Mouse (Mus musculus) cerebellum, adult 2 months (tissue): Measurements from ENCODE around the gene Pced1b. TPM values are rescaled to one million over a fixed set of nuclear protein-coding genes. Genes with fewer than 3 reads are reported as not detected.

ENCODE experiments used
- DNase-seq, 2 experiments: peaks; one replicate each; pipeline ENCODE4 v3.0.0; 2021
- H3K27ac ChIP-seq: fragments of 200-500 bp; 2 replicates; pipeline ENCODE4 v1.5.1; 2012; ENCODE audit warnings: low read length, control low read depth, inconsistent platforms; ENCODE audit not compliant: insufficient read depth
- H3K27me3 ChIP-seq: fragments of 200-500 bp; 2 replicates; pipeline ENCODE4 v1.6.1; 2012; ENCODE audit warnings: inconsistent platforms, mild to moderate bottlenecking, low read length, moderate library complexity; ENCODE audit not compliant: control insufficient read depth, insufficient read depth
- H3K4me1 ChIP-seq: fragments of 200-500 bp; 2 replicates; pipeline ENCODE4 v1.6.1; 2011; ENCODE audit warnings: low read length; ENCODE audit not compliant: control insufficient read depth, insufficient read depth
- H3K4me3 ChIP-seq: fragments of 200-500 bp; replicated peaks from 2 replicates; pipeline ENCODE3; 2011; ENCODE audit warnings: mild to moderate bottlenecking, low read depth, low read length, control low read depth; ENCODE audit not compliant: insufficient read depth
- CTCF ChIP-seq: fragments of 200-500 bp; IDR thresholded peaks from 2 replicates; pipeline ENCODE4 v1.5.1; 2011; ENCODE audit warnings: low read depth, mild to moderate bottlenecking, control low read depth, low read length, moderate library complexity, borderline replicate concordance; ENCODE audit not compliant: insufficient read depth
- POLR2A ChIP-seq: fragments of 200-500 bp; IDR thresholded peaks from 2 replicates; pipeline ENCODE4 v1.6.1; 2011; ENCODE audit warnings: low read length, control low read depth, borderline replicate concordance; ENCODE audit not compliant: insufficient read depth
- WGBS: fragments of 180-500 bp; shearing (Covaris S2); methylation state at CpG from one replicate; pipeline ENCODE4 v1.1.7; 2018; 5-methylcytosine and 5-hydroxymethylcytosine counted together
- polyA plus RNA-seq: library from polyadenylated mRNA; depleted of rRNA; stranded (reverse); fragments of >200 nt; gene quantifications from 2 replicates; pipeline ENCODE4 v1.2.3, GENCODE M21; 2012

Pced1b gene
- polyA plus RNA-seq, 1 experiment, result 7.5 TPM

DNA sequence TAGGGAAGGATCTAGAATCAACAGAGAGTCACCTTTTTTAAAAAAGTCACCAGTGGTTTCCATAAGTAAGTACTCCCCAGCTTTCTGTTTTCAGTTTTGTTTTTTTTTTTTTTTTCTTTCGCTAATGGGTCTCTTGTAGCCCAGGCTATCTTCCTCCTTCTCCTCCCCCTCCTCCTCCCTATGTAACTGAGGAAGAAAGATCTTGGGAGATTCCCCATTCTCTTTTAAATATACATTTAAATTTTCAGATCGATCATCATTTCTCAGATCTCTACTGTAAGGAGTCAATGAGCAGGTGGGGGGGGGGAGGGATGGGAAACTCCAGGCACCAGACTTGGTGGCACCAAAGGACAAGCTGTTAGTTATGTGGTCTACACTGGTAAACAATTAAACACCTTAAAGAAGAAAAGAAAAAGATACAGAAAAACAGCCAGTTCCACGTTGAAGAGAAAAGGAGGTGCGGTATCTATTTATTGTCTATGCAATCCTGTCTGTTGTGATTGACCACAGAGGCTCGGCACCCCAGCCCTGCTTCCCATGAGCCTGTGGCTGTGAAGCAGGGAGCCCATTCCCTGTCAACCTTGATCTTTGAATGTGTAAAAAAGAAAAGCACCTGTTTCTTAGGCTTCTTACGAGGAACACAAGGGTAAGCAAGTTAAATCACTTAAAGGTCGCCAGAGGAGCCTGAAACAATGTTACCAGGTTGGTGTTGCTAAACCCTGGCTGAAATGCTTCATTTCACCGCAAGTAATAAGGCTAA lies 127.4 kb downstream of the Pced1b start:
- no peak for TF ChIP-seq POLR2A
- no peak for TF ChIP-seq CTCF
- no peak overlapping the region for H3K4me3 ChIP-seq
- no peaks in the 10 kb centered on the region; the same call in 1 of the 2 replicates for H3K4me1 ChIP-seq
- 79% methylated on average over 8 of the region's 8 CpGs for WGBS
- no peak overlapping the region for H3K27ac ChIP-seq
- no peaks in the 10 kb centered on the region for H3K27me3 ChIP-seq
- DNase-seq, result no peak

GRCm38 (mm10) chr15:97374845-97375720 lies 128.2 kb downstream of the Pced1b start:
- WGBS, result 89% methylated on average over 15 of the region's 15 CpGs
- Histone ChIP-seq H3K27ac (no peak overlapping the region), H3K4me1 (no peaks in the 10 kb centered on the region; the same call in 1 of the 2 replicates), H3K4me3 (no peak overlapping the region), H3K27me3 (no peaks in the 10 kb centered on the region)
- no peak for DNase-seq
- TF ChIP-seq POLR2A (no peak), CTCF (no peak)

DNA sequence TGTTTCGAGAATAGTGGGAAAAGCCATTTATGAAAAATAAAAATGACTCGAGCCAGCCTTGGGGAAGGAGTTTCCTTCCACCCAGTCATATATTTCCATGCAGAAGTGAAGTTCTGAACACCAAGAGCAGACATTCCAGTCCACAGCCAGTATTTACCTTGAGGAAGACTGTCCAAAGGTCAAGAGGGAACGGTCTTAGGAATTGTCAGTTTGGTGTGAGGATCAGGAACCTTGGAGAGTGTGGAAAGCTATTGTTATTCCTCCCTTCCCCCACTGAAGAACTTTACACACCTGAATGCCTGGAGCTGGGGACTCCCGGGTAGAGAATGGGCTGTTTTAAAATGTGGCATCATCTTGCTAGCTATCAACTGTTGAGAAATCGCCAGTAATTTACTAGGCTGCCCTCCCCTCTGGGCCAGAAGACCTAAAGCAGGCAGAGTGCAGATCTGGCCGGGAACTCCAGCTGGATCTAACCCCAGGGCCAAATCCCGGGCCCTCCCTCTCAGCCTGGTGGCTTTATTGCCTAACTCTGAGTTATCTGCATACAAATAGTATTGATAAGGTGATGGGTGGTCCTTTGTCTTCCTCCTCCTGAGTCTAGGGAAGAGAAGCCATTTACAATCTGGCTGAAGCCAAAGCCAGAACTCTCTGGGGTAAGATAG lies 129.3 kb downstream of the Pced1b start:
- no peaks in the 10 kb centered on the region; the same call in 1 of the 2 replicates for H3K4me1 ChIP-seq
- H3K27ac ChIP-seq, result no peak overlapping the region
- no peaks in the 10 kb centered on the region for H3K27me3 ChIP-seq
- no peak overlapping the region for H3K4me3 ChIP-seq
- TF ChIP-seq CTCF (no peak), POLR2A (no peak)
- no peak for DNase-seq
- WGBS, result 54% methylated on average over 7 of the region's 7 CpGs

- DNase-seq, result no peak
- Histone ChIP-seq H3K4me3 (no peak overlapping the region), H3K27me3 (no peaks in the 10 kb centered on the region), H3K4me1 (no peaks in the 10 kb centered on the region; the same call in 1 of the 2 replicates), H3K27ac (no peak overlapping the region)
- TF ChIP-seq CTCF, result no peak
- no peak for TF ChIP-seq POLR2A
- WGBS, result 25% methylated on average over 19 of the region's 19 CpGs
These were observed 129.9 kb downstream of the Pced1b start for GRCm38 (mm10) chr15:97376792-97377222.

DNA sequence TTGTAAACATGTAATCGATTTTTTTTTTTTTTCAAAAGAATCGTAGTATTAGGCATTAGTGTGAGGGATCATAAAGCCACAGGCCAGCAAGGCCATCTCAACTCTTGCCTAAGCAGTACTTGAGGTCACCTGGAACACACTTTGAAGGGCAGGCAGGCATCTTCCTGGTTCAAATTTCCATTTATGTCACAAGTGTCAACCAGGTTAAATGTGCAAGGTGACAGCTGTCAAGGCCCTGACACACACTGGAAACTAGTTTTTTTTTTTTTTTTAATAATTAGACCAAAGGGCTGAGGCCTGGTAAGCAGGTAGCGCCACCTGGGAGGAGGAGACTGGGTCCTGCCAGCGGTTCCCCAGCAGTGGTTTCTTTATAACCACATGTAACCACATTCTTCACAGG lies 131.2 kb downstream of the Pced1b start:
- no peak for TF ChIP-seq CTCF
- TF ChIP-seq POLR2A, result no peak
- 92% methylated on average over 4 of the region's 4 CpGs for WGBS
- DNase-seq, result no peak
- H3K27ac ChIP-seq, result no peak overlapping the region
- no peak overlapping the region for H3K4me3 ChIP-seq
- no peaks in the 10 kb centered on the region; the same call in 1 of the 2 replicates for H3K4me1 ChIP-seq
- no peaks in the 10 kb centered on the region for H3K27me3 ChIP-seq

DNA sequence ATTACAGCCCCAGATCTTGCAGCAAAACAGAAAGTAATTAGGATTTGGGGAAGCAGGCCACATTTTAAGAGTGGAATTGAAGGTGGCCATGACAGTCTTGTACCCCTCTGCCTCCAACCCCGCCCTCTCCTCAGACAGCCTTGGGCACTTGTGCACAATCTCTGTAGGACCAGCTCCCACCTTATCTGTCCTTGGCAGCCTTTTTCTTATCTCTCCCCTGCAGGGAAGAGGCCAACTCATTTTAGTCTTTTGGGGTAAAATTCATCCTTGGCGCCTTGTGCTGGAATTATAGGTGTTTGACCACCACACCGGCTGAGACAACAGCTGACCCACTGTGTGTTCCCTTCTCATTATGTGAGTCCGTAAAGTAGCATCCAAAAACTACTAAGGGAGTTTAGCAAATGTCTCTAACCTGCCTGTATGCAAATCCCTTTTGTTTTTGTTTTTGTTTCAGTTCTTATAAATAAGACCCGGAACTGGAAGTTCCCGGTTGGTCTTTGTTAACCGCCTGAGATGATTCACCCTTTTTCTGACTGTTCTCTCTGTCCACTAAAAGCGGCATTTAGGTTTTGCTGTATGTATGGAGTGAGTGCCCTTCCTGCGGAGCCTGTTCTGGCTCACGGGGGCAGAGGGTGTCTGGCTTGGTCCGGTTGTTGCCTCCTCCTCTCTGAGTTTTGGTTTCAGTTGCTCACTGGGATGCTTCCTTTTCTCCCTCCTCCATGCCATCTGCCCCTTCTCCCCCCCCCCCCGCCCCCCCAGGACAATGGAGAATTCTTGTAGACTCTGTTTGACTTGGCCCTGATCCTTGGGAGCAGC lies 132.8 kb downstream of the Pced1b start:
- Histone ChIP-seq H3K27ac (no peak overlapping the region), H3K27me3 (no peaks in the 10 kb centered on the region), H3K4me1 (no peaks in the 10 kb centered on the region; the same call in 1 of the 2 replicates), H3K4me3 (no peak overlapping the region)
- no peak for DNase-seq
- 75% methylated on average over 11 of the region's 12 CpGs for WGBS
- TF ChIP-seq POLR2A (no peak), CTCF (no peak)

DNA sequence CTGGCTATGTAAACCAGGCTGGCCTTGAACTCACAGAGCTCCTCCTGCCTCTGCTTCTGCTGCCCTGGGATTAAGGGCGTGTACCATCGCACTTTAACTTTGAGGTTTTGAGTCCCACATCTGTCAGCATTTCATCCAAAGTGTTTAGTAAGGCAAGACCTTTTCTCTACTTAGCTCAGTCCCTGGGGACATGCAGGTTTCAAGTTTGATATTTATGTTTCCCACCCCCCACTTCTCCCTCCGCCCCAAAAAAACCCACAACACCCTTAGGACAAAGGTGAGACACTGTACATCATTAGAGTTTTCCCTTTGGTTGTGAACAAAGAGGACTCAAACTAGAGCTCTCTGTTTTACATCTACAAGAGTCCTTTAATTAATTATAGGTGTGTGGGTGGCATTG lies 135.7 kb downstream of the Pced1b start:
- 90% methylated on average over 3 of the region's 3 CpGs for WGBS
- no peaks in the 10 kb centered on the region for H3K27me3 ChIP-seq
- H3K4me1 ChIP-seq, result no peaks in the 10 kb centered on the region
- TF ChIP-seq CTCF, result no peak
- no peak for TF ChIP-seq POLR2A
- no peak overlapping the region for H3K4me3 ChIP-seq
- DNase-seq, result no peak
- no peak overlapping the region for H3K27ac ChIP-seq
